Mouse (Mus musculus): ENCODE data around the gene Camk1d.

DNA sequence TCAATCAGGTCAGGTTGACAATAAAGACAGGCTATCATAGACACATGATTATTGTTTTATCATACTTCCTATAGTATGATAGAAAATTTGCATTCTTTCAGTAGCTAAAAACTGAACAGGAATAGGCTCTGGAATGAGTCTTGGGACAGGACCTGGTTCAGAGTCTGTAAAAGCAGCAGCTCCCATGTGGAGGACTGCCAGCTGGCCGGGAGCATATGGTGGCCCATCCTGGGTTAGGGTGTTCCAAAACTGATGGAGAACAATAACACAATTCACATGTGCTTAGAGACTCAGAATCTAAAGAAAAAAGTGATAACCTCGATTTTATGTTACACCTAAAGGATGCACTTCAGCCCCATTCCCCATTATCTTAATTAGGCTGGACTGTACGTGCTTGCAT is 343.0 kb downstream of the Camk1d start:
- no peak for TF ChIP-seq CTCF (IDR thresholded peaks at IDR 0.05; ENCODE audit: low read depth, low read length)
- no peak for TF ChIP-seq POLR2A (IDR thresholded peaks at IDR 0.05; ENCODE audit: extremely low read depth, insufficient read depth, low read length)
